Mouse (Mus musculus): ENCODE data around the gene Fggy.

The Fggy gene

GRCm38 (mm10) chr4:95557333-95557956, at the start of gene Fggy:
TSS of gene Fggy (plus strand) at chr4:95557507.
- DNase-seq (ENCODE audit: low spot score in 2 of 2), result peak; percentile 99

- DNase-seq (ENCODE audit: low spot score in 2 of 2), result no peak
Observed at GRCm38 (mm10) chr4:95507946-95508311, 49.4 kb upstream of the Fggy start.

- DNase-seq (ENCODE audit: low spot score in 2 of 2), result no peak
Observed at GRCm38 (mm10) chr4:95518382-95518781, 38.9 kb upstream of the Fggy start.

- DNase-seq (ENCODE audit: low spot score in 2 of 2), result no peak
Observed at GRCm38 (mm10) chr4:95519975-95520642, 37.2 kb upstream of the Fggy start.

- no peak for DNase-seq (ENCODE audit: low spot score in 2 of 2)
Observed at GRCm38 (mm10) chr4:95520643-95521032, 36.7 kb upstream of the Fggy start.

GRCm38 (mm10) chr4:95526588-95526987, 30.7 kb upstream of the Fggy start:
- DNase-seq (ENCODE audit: low spot score in 2 of 2), result no peak

- no peak for DNase-seq (ENCODE audit: low spot score in 2 of 2)
Observed at GRCm38 (mm10) chr4:95530757-95531156, 26.6 kb upstream of the Fggy start.

GRCm38 (mm10) chr4:95533946-95534345, 23.4 kb upstream of the Fggy start:
- no peak for DNase-seq (ENCODE audit: low spot score in 2 of 2)

GRCm38 (mm10) chr4:95541382-95542038, 15.8 kb upstream of the Fggy start:
- no peak for DNase-seq (ENCODE audit: low spot score in 2 of 2)

- DNase-seq (ENCODE audit: low spot score in 2 of 2), result no peak
Observed at GRCm38 (mm10) chr4:95542039-95542790, 15.1 kb upstream of the Fggy start.

GRCm38 (mm10) chr4:95543529-95543928, 13.8 kb upstream of the Fggy start:
- DNase-seq (ENCODE audit: low spot score in 2 of 2), result no peak

- DNase-seq (ENCODE audit: low spot score in 2 of 2), result no peak
Observed at GRCm38 (mm10) chr4:95556663-95557332, 509 bp upstream of the Fggy start.

- DNase-seq (ENCODE audit: low spot score in 2 of 2), result peak in 1 of 2 experiments; percentile 6
Observed at GRCm38 (mm10) chr4:95558271-95558888, 1.1 kb downstream of the Fggy start.

- DNase-seq (ENCODE audit: low spot score in 2 of 2), result no peak
Observed at GRCm38 (mm10) chr4:95571621-95572020, 14.3 kb downstream of the Fggy start.

GRCm38 (mm10) chr4:95573704-95574103, 16.4 kb downstream of the Fggy start:
- no peak for DNase-seq (ENCODE audit: low spot score in 2 of 2)

GRCm38 (mm10) chr4:95575411-95575911, 18.2 kb downstream of the Fggy start:
- DNase-seq (ENCODE audit: low spot score in 2 of 2), result no peak

GRCm38 (mm10) chr4:95579183-95579582, 21.9 kb downstream of the Fggy start:
- DNase-seq (ENCODE audit: low spot score in 2 of 2), result no peak

GRCm38 (mm10) chr4:95584107-95584762, 26.9 kb downstream of the Fggy start:
- DNase-seq (ENCODE audit: low spot score in 2 of 2), result no peak

GRCm38 (mm10) chr4:95586274-95587001, 29.1 kb downstream of the Fggy start:
- no peak for DNase-seq (ENCODE audit: low spot score in 2 of 2)

GRCm38 (mm10) chr4:95588722-95589283, 31.5 kb downstream of the Fggy start:
- DNase-seq (ENCODE audit: low spot score in 2 of 2), result peak; percentile 21 to 71
